Mouse (Mus musculus): ENCODE measurements around the gene Pigk.

Pigk gene

DNA sequence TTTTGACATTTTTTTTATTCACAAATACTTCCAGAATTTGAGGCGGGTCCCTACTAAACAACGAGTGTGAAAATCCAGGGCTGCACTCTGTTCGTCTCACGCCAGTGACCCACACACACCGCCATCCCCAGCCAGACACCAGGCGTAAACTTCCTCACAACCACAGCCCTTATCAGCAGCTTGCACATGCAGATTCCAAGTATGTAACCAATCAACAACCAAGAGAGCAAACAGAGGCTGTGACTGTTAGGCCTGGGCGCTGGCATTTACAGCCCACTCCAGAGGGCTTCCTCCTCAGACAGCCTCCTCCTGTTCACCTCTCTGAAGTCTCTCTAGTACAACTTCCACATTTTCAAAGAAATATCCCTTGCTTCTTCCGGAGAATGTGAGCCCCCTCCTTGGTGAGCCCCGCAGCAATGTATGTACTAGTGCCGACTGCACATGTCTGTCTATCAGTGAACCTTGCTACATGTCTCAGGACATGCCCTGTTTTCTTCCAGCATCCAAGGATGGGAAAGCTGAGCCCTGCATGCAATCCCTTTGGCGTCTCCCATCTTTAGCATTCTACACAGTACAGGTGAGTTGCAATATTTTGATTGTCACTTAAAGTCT is 265.7 kb downstream of the Pigk start:
- no peak for TF ChIP-seq CTCF (conservative IDR thresholded peaks at IDR 0.05; ENCODE audit: low read length)
- no peak for TF ChIP-seq NANOG (IDR thresholded peaks at IDR 0.05; ENCODE audit: borderline replicate concordance, low read length)
- TF ChIP-seq POU5F1 (IDR thresholded peaks at IDR 0.05; ENCODE audit: borderline replicate concordance, low read length): no peak

DNA sequence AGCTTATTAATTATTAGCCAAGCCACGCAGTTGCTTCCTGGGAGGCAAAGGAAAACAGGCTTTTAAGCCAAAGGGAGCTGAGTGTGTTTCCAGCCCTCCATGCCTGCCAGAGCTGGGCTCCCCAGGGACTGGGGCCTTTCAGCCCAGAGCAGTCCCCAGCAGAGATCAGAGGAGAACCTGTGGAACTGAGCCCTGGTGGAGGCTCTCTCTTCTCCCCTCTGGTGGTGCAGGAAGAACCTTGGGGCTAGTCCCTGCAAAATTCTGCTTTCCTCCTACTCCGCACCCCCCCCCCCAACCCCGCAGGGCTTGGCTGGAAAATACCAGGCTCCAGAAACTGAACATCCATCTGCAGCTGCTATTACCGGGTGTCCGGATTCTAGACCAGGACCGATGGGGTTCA is 266.5 kb downstream of the Pigk start:
- Histone ChIP-seq H3K9me3 (ENCODE audit: low read length) (no peaks in the 10 kb centered on the region), H3K36me3 (ENCODE audit: insufficient read depth, low read length) (no peaks in the 10 kb centered on the region)

More for the DNA sequence above, 265.7 kb downstream of the Pigk start:
- Histone ChIP-seq H3K4me1 (replicated peaks; ENCODE audit: low read depth, low read length) (peaks cover 16% of the 10 kb centered on the region), H3K36me3 (ENCODE audit: insufficient read depth, low read length) (no peaks in the 10 kb centered on the region), H3K4me3 (replicated peaks; ENCODE audit: low read length) (no peak overlapping the region), H3K9me3 (ENCODE audit: low read length) (no peaks in the 10 kb centered on the region), H3K27me3 (ENCODE audit: insufficient read depth, low read length) (peaks cover 59% of the 10 kb centered on the region)

DNA sequence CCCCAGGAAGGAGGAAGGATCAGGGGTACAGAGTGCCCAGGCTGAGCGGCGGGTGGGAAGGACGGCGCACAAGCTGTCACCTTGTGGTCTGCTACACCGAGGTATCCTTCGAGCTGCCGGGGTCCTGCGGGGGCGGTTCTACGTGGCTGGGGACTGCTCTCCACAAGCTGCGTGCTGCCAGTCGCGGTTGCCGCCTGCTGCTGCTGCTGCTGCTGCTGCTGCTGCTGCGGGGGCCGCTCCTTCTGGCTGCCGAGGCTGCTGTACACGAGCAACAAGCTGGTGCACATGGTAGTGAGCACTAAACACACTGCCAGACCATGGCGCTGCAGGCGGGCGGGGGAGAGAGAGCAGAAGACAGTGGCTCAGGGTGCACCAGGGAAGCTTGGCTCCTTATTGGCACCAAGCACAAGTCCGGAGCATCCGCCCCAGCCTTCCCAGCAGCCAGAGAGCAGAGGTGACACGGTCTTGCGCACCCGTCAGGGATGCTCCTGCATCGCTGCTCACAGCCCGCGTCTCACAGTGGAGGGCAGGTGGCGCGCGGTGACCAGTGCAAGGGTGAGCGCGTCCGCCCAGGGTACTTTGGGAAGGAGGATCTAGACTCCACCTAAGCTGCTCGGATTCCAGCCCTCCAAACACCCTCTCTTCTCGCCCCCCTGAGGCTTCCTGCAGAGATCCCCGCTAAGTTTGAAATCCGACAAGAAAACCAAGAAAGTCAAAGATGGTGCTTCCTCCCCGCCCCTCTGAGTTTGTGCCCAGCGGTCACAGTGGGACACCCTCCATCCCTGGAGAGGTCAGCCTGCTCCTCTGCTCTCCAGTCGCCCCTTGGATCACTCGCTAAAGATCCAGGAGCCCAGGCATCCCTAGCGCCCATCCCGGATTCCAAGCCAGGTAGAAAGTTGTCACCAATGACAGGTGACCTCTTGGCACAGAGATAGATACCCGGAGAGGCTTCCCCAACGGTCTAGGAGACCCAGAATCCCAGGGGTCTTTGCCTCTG is 267.4 kb downstream of the Pigk start:
- Histone ChIP-seq H3K27me3 (ENCODE audit: insufficient read depth, low read length) (peaks cover 59% of the 10 kb centered on the region), H3K4me3 (replicated peaks; ENCODE audit: low read length) (peak overlapping the region; percentile 76), H3K4me1 (replicated peaks; ENCODE audit: low read depth, low read length) (peaks cover 16% of the 10 kb centered on the region), H3K9me3 (ENCODE audit: low read length) (no peaks in the 10 kb centered on the region), H3K36me3 (ENCODE audit: insufficient read depth, low read length) (no peaks in the 10 kb centered on the region)
- no peak for TF ChIP-seq NANOG (IDR thresholded peaks at IDR 0.05; ENCODE audit: borderline replicate concordance, low read length)

More for the DNA sequence above, 266.5 kb downstream of the Pigk start:
- Histone ChIP-seq H3K4me1 (replicated peaks; ENCODE audit: low read depth, low read length) (peaks cover 16% of the 10 kb centered on the region), H3K27me3 (ENCODE audit: insufficient read depth, low read length) (peaks cover 59% of the 10 kb centered on the region), H3K4me3 (replicated peaks; ENCODE audit: low read length) (peak overlapping the region; percentile 76)
- TF ChIP-seq CTCF (conservative IDR thresholded peaks at IDR 0.05; ENCODE audit: low read length) (no peak), NANOG (IDR thresholded peaks at IDR 0.05; ENCODE audit: borderline replicate concordance, low read length) (no peak), POU5F1 (IDR thresholded peaks at IDR 0.05; ENCODE audit: borderline replicate concordance, low read length) (no peak)

DNA sequence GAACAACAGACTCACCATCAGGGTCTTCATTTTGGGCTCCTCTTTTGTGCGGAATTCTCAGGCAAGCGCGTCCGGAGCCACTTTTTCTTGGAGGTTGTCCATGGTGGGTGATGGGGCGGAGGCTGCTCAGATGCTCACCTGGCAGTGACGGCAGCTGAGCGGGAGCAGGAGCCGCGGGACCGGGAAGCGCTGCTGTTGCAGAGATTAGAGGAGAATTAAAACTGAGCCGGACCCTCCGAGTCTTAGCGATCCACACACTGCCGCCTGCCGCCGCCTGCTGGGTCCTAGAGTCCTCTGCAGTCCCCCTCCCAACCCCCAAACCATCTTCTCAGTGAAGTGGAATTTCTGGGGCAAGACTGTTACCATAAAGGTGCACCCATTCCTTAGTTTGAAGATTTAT is 268.1 kb downstream of the Pigk start, which contains the start of gene St6galnac5:
TSS of gene St6galnac5 (minus strand) at position 259 of the 400 bp plus-strand sequence.
- peaks cover 59% of the 10 kb centered on the region for H3K27me3 ChIP-seq (ENCODE audit: insufficient read depth, low read length)
- H3K9me3 ChIP-seq (ENCODE audit: low read length): no peaks in the 10 kb centered on the region

DNA sequence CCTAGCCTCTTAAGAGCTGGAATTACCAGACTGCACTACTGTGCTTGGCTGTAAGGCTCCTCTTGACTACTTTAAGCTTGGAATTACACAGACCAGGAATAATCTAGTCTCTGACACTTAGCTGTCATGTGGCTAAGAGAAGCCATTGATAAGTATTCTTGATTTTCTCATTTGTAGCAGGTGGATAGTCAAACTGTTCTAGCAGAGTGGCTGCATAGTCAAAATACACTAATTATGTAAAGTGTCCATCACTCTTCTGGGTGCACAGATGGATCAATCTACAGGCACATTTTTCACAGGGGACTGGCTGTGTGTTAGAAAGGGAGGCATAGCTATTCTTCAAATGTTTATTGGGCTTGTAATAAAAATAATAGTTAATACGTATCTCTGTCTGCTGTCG is 276.9 kb downstream of the Pigk start:
- Histone ChIP-seq H3K4me3 (replicated peaks; ENCODE audit: low read length) (no peak overlapping the region), H3K36me3 (ENCODE audit: insufficient read depth, low read length) (no peaks in the 10 kb centered on the region), H3K27me3 (ENCODE audit: insufficient read depth, low read length) (no peaks in the 10 kb centered on the region), H3K4me1 (replicated peaks; ENCODE audit: low read depth, low read length) (no peaks in the 10 kb centered on the region), H3K9me3 (ENCODE audit: low read length) (no peaks in the 10 kb centered on the region)
- TF ChIP-seq POU5F1 (IDR thresholded peaks at IDR 0.05; ENCODE audit: borderline replicate concordance, low read length) (no peak), CTCF (conservative IDR thresholded peaks at IDR 0.05; ENCODE audit: low read length) (no peak), NANOG (IDR thresholded peaks at IDR 0.05; ENCODE audit: borderline replicate concordance, low read length) (no peak)

More for the DNA sequence above, 268.1 kb downstream of the Pigk start, which contains the start of gene St6galnac5:
- peaks cover 16% of the 10 kb centered on the region for H3K4me1 ChIP-seq (replicated peaks; ENCODE audit: low read depth, low read length)
- peak within 1 kb of the TSS; percentile 76 for H3K4me3 ChIP-seq (replicated peaks; ENCODE audit: low read length)
- TF ChIP-seq NANOG (IDR thresholded peaks at IDR 0.05; ENCODE audit: borderline replicate concordance, low read length) (no peak), POU5F1 (IDR thresholded peaks at IDR 0.05; ENCODE audit: borderline replicate concordance, low read length) (no peak), CTCF (conservative IDR thresholded peaks at IDR 0.05; ENCODE audit: low read length) (no peak)
- H3K36me3 ChIP-seq (ENCODE audit: insufficient read depth, low read length): no peaks in the 10 kb centered on the region

DNA sequence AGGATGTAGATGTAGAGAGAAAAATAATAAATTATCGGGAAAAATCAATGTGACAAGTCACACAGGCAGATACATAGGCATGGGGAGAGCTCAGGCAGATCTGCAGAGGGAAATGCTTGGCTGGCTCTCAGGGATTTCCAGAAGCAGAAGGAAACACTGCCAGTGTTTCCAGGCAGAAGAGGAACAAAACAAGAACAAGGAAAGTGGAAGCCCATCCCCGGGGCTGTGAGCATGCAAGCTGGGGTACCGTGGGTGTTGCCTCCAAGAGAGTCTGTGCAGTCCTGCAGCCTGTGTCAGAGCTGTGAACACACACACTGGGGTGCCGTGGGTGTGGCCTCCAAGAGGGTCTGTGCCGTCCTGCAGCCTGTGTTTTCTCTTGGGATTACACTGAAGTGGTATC is 279.7 kb downstream of the Pigk start:
- no peaks in the 10 kb centered on the region for H3K4me1 ChIP-seq (replicated peaks; ENCODE audit: low read depth, low read length)
- no peak for TF ChIP-seq CTCF (conservative IDR thresholded peaks at IDR 0.05; ENCODE audit: low read length)
- no peak for TF ChIP-seq NANOG (IDR thresholded peaks at IDR 0.05; ENCODE audit: borderline replicate concordance, low read length)
- TF ChIP-seq POU5F1 (IDR thresholded peaks at IDR 0.05; ENCODE audit: borderline replicate concordance, low read length): no peak
- no peaks in the 10 kb centered on the region for H3K27me3 ChIP-seq (ENCODE audit: insufficient read depth, low read length)
- H3K9me3 ChIP-seq (ENCODE audit: low read length): no peaks in the 10 kb centered on the region
- no peak overlapping the region for H3K4me3 ChIP-seq (replicated peaks; ENCODE audit: low read length)
- no peaks in the 10 kb centered on the region for H3K36me3 ChIP-seq (ENCODE audit: insufficient read depth, low read length)

DNA sequence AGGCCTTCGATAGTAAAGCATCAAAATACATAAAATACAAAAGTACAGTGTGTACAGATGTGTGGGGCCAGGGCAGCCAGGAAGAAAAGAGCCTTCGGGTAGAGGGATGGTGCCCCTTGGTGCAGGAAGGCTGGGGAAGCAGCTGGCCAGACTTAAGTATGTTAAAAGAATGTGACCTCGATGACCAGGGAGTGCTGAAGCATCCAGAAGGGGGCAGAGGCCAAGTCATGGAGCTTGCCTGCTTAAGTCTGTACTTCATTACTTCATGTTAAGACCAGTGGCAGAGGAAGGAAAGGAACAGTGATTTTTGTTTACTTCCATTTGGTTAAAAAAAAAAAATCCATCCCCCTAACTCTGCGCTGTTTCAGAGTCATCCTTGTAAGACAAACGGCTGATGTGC is 284.2 kb downstream of the Pigk start:
- H3K27me3 ChIP-seq (ENCODE audit: insufficient read depth, low read length): no peaks in the 10 kb centered on the region
- H3K4me1 ChIP-seq (replicated peaks; ENCODE audit: low read depth, low read length): no peaks in the 10 kb centered on the region
- H3K4me3 ChIP-seq (replicated peaks; ENCODE audit: low read length): no peak overlapping the region
- H3K9me3 ChIP-seq (ENCODE audit: low read length): no peaks in the 10 kb centered on the region
- TF ChIP-seq CTCF (conservative IDR thresholded peaks at IDR 0.05; ENCODE audit: low read length) (no peak), POU5F1 (IDR thresholded peaks at IDR 0.05; ENCODE audit: borderline replicate concordance, low read length) (no peak), NANOG (IDR thresholded peaks at IDR 0.05; ENCODE audit: borderline replicate concordance, low read length) (no peak)
- no peaks in the 10 kb centered on the region for H3K36me3 ChIP-seq (ENCODE audit: insufficient read depth, low read length)

DNA sequence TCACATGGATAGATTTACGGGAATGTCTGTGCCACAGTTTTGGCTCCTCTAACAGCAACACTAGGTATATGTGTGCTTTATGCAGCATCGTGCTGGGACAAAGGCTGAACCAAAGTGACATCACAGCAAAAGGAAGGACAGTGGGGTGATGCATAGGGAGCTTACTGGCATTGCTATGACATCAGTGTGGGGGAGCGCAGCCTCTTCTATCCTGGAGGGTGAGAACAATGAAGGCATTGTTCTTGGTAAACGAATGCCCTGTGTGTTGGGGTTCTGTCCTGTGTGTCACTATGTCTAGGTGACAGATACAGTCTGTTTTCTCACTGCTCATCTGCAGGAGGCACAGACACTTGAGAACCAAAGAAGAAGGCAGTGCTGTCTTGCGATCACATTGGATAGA is 285.0 kb downstream of the Pigk start:
- TF ChIP-seq CTCF (conservative IDR thresholded peaks at IDR 0.05; ENCODE audit: low read length) (no peak), POU5F1 (IDR thresholded peaks at IDR 0.05; ENCODE audit: borderline replicate concordance, low read length) (no peak), NANOG (IDR thresholded peaks at IDR 0.05; ENCODE audit: borderline replicate concordance, low read length) (no peak)
- Histone ChIP-seq H3K4me1 (replicated peaks; ENCODE audit: low read depth, low read length) (no peaks in the 10 kb centered on the region), H3K27me3 (ENCODE audit: insufficient read depth, low read length) (no peaks in the 10 kb centered on the region), H3K4me3 (replicated peaks; ENCODE audit: low read length) (no peak overlapping the region), H3K36me3 (ENCODE audit: insufficient read depth, low read length) (no peaks in the 10 kb centered on the region), H3K9me3 (ENCODE audit: low read length) (no peaks in the 10 kb centered on the region)
